ENCODE assay signal across 11 mouse cellular contexts in genomic region chr11:75619133-75619532, GRCm38 (mm10). TPM values are rescaled to one million over a fixed set of nuclear protein-coding genes. Genes with fewer than 3 reads are reported as not detected.
DNase-seq lines count a peak whose midpoint lies in the region; ATAC-seq and TF ChIP-seq lines count a peak whose summit lies in the region.
"Had no signal": no experiment of that assay in that cellular context is flagged by ENCODE, and none has a peak within 500 bp of the region (broad histone marks: within the 10 kb centered on the region; RNA-seq: fewer than 3 reads in every experiment).

No protein-coding gene starts in this region.

- H3K4me1 ChIP-seq in heart, adult 2 months (ENCODE audit: control insufficient read depth, insufficient read depth, low read length), result peaks cover 17% of the 10 kb centered on the region
- peaks cover 19% of the 10 kb centered on the region for H3K4me1 ChIP-seq in heart, embryonic 11.5 days (ENCODE audit: control insufficient read depth, insufficient read depth, low read length)
- H3K4me1 ChIP-seq in neural tube, embryonic 11.5 days (ENCODE audit: control insufficient read depth, insufficient read depth, low read length), result no peaks in the 10 kb centered on the region
- H3K4me1 ChIP-seq: embryonic facial prominence, embryonic 13.5 days; hindbrain, embryonic 13.5 days had no signal

- H3K79me2 ChIP-seq in heart, adult 2 months (replicated peaks; ENCODE audit: control insufficient read depth, insufficient read depth, low read length), result no peaks in the 10 kb centered on the region

- no peak for DNase-seq in heart, adult 2 months
- DNase-seq in neural tube, embryonic 11.5 days (ENCODE audit: low spot score), result peak; percentile 24
- DNase-seq in neural tube, embryonic 10.5 days (ENCODE audit: extremely low spot score, low spot score), result no peak
- peak; percentile 81 for DNase-seq in thymus, postnatal 4 days
- DNase-seq in left cerebral cortex, postnatal 14 days (ENCODE audit: low spot score in 2 of 2), result no peak
- no peak for DNase-seq in urinary bladder, adult 2 months (ENCODE audit: low spot score)

- TF ChIP-seq EP300 in heart, adult 2 months (IDR thresholded peaks at IDR 0.05; ENCODE audit: insufficient read depth, low read depth, low read length), result 0 out of 2 replicates have a peak, but pooled peaks have one; percentile 28

- H3K9ac ChIP-seq in heart, adult 2 months (ENCODE audit: low read depth, low read length), result no peak overlapping the region
- H3K9ac ChIP-seq in heart, embryonic 11.5 days (ENCODE audit: low read depth, low read length), result no peak overlapping the region
- H3K9ac ChIP-seq in neural tube, embryonic 11.5 days (ENCODE audit: low read length), result no peak overlapping the region
- H3K9ac ChIP-seq: embryonic facial prominence, embryonic 13.5 days; hindbrain, embryonic 13.5 days; liver, embryonic 15.5 days had no signal

- 76% methylated on average over 5 of the region's 5 CpGs for WGBS in heart, adult 2 months
- WGBS in heart, embryonic 11.5 days (ENCODE audit: insufficient replicate concordance), result 80% methylated on average over 5 of the region's 5 CpGs
- WGBS in neural tube, embryonic 11.5 days, result 79% methylated on average over 5 of the region's 5 CpGs

- TF ChIP-seq POLR2A in heart, adult 2 months (IDR thresholded peaks at IDR 0.05; ENCODE audit: insufficient read depth, low read depth, low read length), result no peak

- H3K36me3 ChIP-seq in heart, adult 2 months (ENCODE audit: control insufficient read depth, insufficient read depth, low read length), result peaks cover 23% of the 10 kb centered on the region
- H3K36me3 ChIP-seq in heart, embryonic 11.5 days (ENCODE audit: control insufficient read depth, insufficient read depth, low read length), result peaks cover 29% of the 10 kb centered on the region
- peaks cover 7% of the 10 kb centered on the region; the same call in 1 of the 2 replicates for H3K36me3 ChIP-seq in neural tube, embryonic 11.5 days (ENCODE audit: control insufficient read depth, insufficient read depth, low read length)

- ATAC-seq in heart, embryonic 11.5 days (replicated peaks; ENCODE audit: insufficient number of reproducible peaks, low FRiP score, low TSS enrichment), result no peak
- ATAC-seq in neural tube, embryonic 11.5 days (ENCODE audit: insufficient read depth, low FRiP score, low TSS enrichment), result no peak
- 0 out of 2 replicates have a peak, but pooled peaks have one; percentile 23 for ATAC-seq in granulocyte monocyte progenitor cell, adult 5-6 weeks (replicated peaks; ENCODE audit: poor library complexity, severe bottlenecking)

- H3K27me3 ChIP-seq in heart, adult 2 months (ENCODE audit: control insufficient read depth, insufficient read depth, low read length), result no peaks in the 10 kb centered on the region
- H3K27me3 ChIP-seq in heart, embryonic 11.5 days (ENCODE audit: control insufficient read depth, insufficient read depth, low read length), result no peaks in the 10 kb centered on the region
- no peaks in the 10 kb centered on the region for H3K27me3 ChIP-seq in neural tube, embryonic 11.5 days (ENCODE audit: control insufficient read depth, insufficient read depth, low read length)
- H3K27me3 ChIP-seq: embryonic facial prominence, embryonic 13.5 days; hindbrain, embryonic 13.5 days; liver, embryonic 15.5 days had no signal

- TF ChIP-seq CTCF in heart, adult 2 months (IDR thresholded peaks at IDR 0.05), result peak; percentile 71

- H3K4me3 ChIP-seq in heart, adult 2 months, result no peak overlapping the region
- H3K4me3 ChIP-seq in heart, embryonic 11.5 days (ENCODE audit: low read depth, low read length), result no peak overlapping the region
- H3K4me3 ChIP-seq in neural tube, embryonic 11.5 days (ENCODE audit: low read depth, low read length), result no peak overlapping the region
- H3K4me3 ChIP-seq: embryonic facial prominence, embryonic 13.5 days; hindbrain, embryonic 13.5 days; liver, embryonic 15.5 days had no signal

- no peaks in the 10 kb centered on the region for H3K9me3 ChIP-seq in heart, embryonic 11.5 days (replicated peaks; ENCODE audit: control insufficient read depth, low read length)
- no peaks in the 10 kb centered on the region for H3K9me3 ChIP-seq in neural tube, embryonic 11.5 days (ENCODE audit: control insufficient read depth, low read length)
- H3K9me3 ChIP-seq: embryonic facial prominence, embryonic 13.5 days; hindbrain, embryonic 13.5 days; liver, embryonic 15.5 days had no signal

- no peak overlapping the region for H3K4me2 ChIP-seq in heart, embryonic 11.5 days
- no peak overlapping the region for H3K4me2 ChIP-seq in neural tube, embryonic 11.5 days (ENCODE audit: low read depth)
- H3K4me2 ChIP-seq: embryonic facial prominence, embryonic 13.5 days; hindbrain, embryonic 13.5 days; liver, embryonic 15.5 days had no signal

- H3K27ac ChIP-seq in heart, adult 2 months, result no peak overlapping the region
- H3K27ac ChIP-seq in heart, embryonic 11.5 days (ENCODE audit: low read depth, low read length), result no peak overlapping the region
- H3K27ac ChIP-seq in neural tube, embryonic 11.5 days (ENCODE audit: low read depth, low read length), result no peak overlapping the region
- H3K27ac ChIP-seq: embryonic facial prominence, embryonic 13.5 days; hindbrain, embryonic 13.5 days; liver, embryonic 15.5 days had no signal

- intact Hi-C loops in heart, adult 2 months (cut with DNase I), result no loop called here
- intact Hi-C loops in left cerebral cortex, postnatal 14 days (cut with DNase I), result no loop called here

RNA-seq across cellular contexts. Expression of gene Inpp5k, which starts 11.7 kb away (rescaled TPM):
- total RNA-seq in heart, adult 2 months (2021), result 10 to 100 TPM; 24.5 to 30.2 TPM
- 42.8 and 59.8 TPM in 2 replicates for polyA plus RNA-seq in heart, adult 2 months (2012; rRNA removed)
- 19.7 and 21.0 TPM in 2 replicates for polyA plus RNA-seq in heart, embryonic 11.5 days (2014; fragmentation: Nextera tagmentation; extraction: Ambion mirVana)
- 26.2 and 28.4 TPM in 2 replicates for polyA plus RNA-seq in neural tube, embryonic 11.5 days (2014; fragmentation: Nextera tagmentation; extraction: Ambion mirVana)
- total RNA-seq in granulocyte monocyte progenitor cell, adult 5-6 weeks (2014; fragmentation: Nextera tagmentation), result 37.3 and 40.0 TPM in 2 replicates
- 26.0 and 35.6 TPM in 2 replicates for total RNA-seq in granulocyte monocyte progenitor cell, adult 5-6 weeks (2017)
- 10 to 100 TPM; 43.2 to 44.4 TPM for total RNA-seq in left cerebral cortex, postnatal 14 days (2021)
- 61.9 and 68.7 TPM in 2 replicates for polyA plus RNA-seq in urinary bladder, adult 2 months (2012; rRNA removed)

RNA-seq across cellular contexts. Expression of gene Myo1c, which starts 31.2 kb away (rescaled TPM):
- 100 to 1,000 TPM in 1 of 2 experiments, 10 to 100 TPM in 1; 96.9 to 105 TPM for total RNA-seq in heart, adult 2 months (2021)
- 68.7 and 94.7 TPM in 2 replicates for polyA plus RNA-seq in heart, adult 2 months (2012; rRNA removed)
- polyA plus RNA-seq in heart, embryonic 11.5 days (2014; fragmentation: Nextera tagmentation; extraction: Ambion mirVana), result 33.0 and 54.5 TPM in 2 replicates
- polyA plus RNA-seq in neural tube, embryonic 11.5 days (2014; fragmentation: Nextera tagmentation; extraction: Ambion mirVana), result 13.0 and 13.8 TPM in 2 replicates
- 21.2 and 22.1 TPM in 2 replicates for total RNA-seq in granulocyte monocyte progenitor cell, adult 5-6 weeks (2014; fragmentation: Nextera tagmentation)
- 9.7 and 14.8 TPM in 2 replicates for total RNA-seq in granulocyte monocyte progenitor cell, adult 5-6 weeks (2017)
- total RNA-seq in left cerebral cortex, postnatal 14 days (2021), result 10 to 100 TPM; 20.5 to 21.7 TPM
- 126 and 135 TPM in 2 replicates for polyA plus RNA-seq in urinary bladder, adult 2 months (2012; rRNA removed)

RNA-seq across cellular contexts. Expression of gene Pitpna, which starts 31.2 kb away (rescaled TPM):
- 10 to 100 TPM; 96.6 to 99.1 TPM for total RNA-seq in heart, adult 2 months (2021)
- 57.2 and 95.9 TPM in 2 replicates for polyA plus RNA-seq in heart, adult 2 months (2012; rRNA removed)
- polyA plus RNA-seq in heart, embryonic 11.5 days (2014; fragmentation: Nextera tagmentation; extraction: Ambion mirVana), result 57.1 and 59.7 TPM in 2 replicates
- 90.5 TPM in 2 replicates for polyA plus RNA-seq in neural tube, embryonic 11.5 days (2014; fragmentation: Nextera tagmentation; extraction: Ambion mirVana)
- 141 and 143 TPM in 2 replicates for total RNA-seq in granulocyte monocyte progenitor cell, adult 5-6 weeks (2014; fragmentation: Nextera tagmentation)
- 58.0 and 74.5 TPM in 2 replicates for total RNA-seq in granulocyte monocyte progenitor cell, adult 5-6 weeks (2017)
- 100 to 1,000 TPM; 336 to 338 TPM for total RNA-seq in left cerebral cortex, postnatal 14 days (2021)
- 148 and 178 TPM in 2 replicates for polyA plus RNA-seq in urinary bladder, adult 2 months (2012; rRNA removed)

RNA-seq across cellular contexts. Expression of gene Crk, which starts 59.9 kb away (rescaled TPM):
- 10 to 100 TPM; 82.9 to 90.3 TPM for total RNA-seq in heart, adult 2 months (2021)
- 27.6 and 64.4 TPM in 2 replicates for polyA plus RNA-seq in heart, adult 2 months (2012; rRNA removed)
- polyA plus RNA-seq in heart, embryonic 11.5 days (2014; fragmentation: Nextera tagmentation; extraction: Ambion mirVana), result 90.3 and 97.4 TPM in 2 replicates
- polyA plus RNA-seq in neural tube, embryonic 11.5 days (2014; fragmentation: Nextera tagmentation; extraction: Ambion mirVana), result 125 and 134 TPM in 2 replicates
- 23.8 and 31.7 TPM in 2 replicates for total RNA-seq in granulocyte monocyte progenitor cell, adult 5-6 weeks (2014; fragmentation: Nextera tagmentation)
- 33.2 and 38.1 TPM in 2 replicates for total RNA-seq in granulocyte monocyte progenitor cell, adult 5-6 weeks (2017)
- total RNA-seq in left cerebral cortex, postnatal 14 days (2021), result 100 to 1,000 TPM; 119 to 132 TPM
- polyA plus RNA-seq in urinary bladder, adult 2 months (2012; rRNA removed), result 84.0 and 86.6 TPM in 2 replicates

Comparison
In these comparisons a context has a peak if more than half of its experiments do, and no peak if none do; other contexts are left out.
1. DNase-seq: peak in neural tube, embryonic 11.5 days (single experiment) and thymus, postnatal 4 days (single experiment); none in heart, adult 2 months (0 of 2), neural tube, embryonic 10.5 days (single experiment), left cerebral cortex, postnatal 14 days (0 of 2) and urinary bladder, adult 2 months (single experiment).